Mouse (Mus musculus) embryonic facial prominence, embryonic 15.5 days (tissue): Measurements from ENCODE around the gene Atp2b2. TPM values are rescaled to one million over a fixed set of nuclear protein-coding genes. Genes with fewer than 3 reads are reported as not detected.

Source experiments
- ATAC-seq: fragments of 200-750 bp; cut with Nextera tagmentation; 2 replicates; pipeline ENCODE4 v1.8.0; 2017; ENCODE audit warnings: low read depth, moderate TSS enrichment; ENCODE audit not compliant: insufficient number of reproducible peaks, low FRiP score, low TSS enrichment
- H3K27ac ChIP-seq: fragments of 300-500 bp; sonication (generic); replicated peaks from 2 replicates; pipeline ENCODE4 v1.5.1; 2015; ENCODE audit warnings: mild to moderate bottlenecking, inconsistent platforms
- H3K27me3 ChIP-seq: fragments of 300-500 bp; sonication (generic); 2 replicates; pipeline ENCODE4 v1.6.1; 2015; ENCODE audit warnings: inconsistent platforms
- H3K36me3 ChIP-seq: fragments of 300-500 bp; sonication (generic); 2 replicates; pipeline ENCODE4 v1.6.1; 2015; ENCODE audit warnings: mild to moderate bottlenecking, inconsistent platforms
- H3K4me1 ChIP-seq: fragments of 300-500 bp; sonication (generic); 2 replicates; pipeline ENCODE4 v1.6.1; 2015; ENCODE audit warnings: inconsistent platforms
- H3K4me2 ChIP-seq: fragments of 300-500 bp; sonication (generic); replicated peaks from 2 replicates; pipeline ENCODE4 v1.6.1; 2015; ENCODE audit warnings: mild to moderate bottlenecking, inconsistent platforms
- H3K4me3 ChIP-seq: fragments of 300-500 bp; sonication (generic); replicated peaks from 2 replicates; pipeline ENCODE4 v1.5.1; 2015; ENCODE audit warnings: mild to moderate bottlenecking, inconsistent platforms
- H3K9ac ChIP-seq: fragments of 300-500 bp; sonication (generic); 2 replicates; pipeline ENCODE4 v1.6.1; 2015; ENCODE audit warnings: inconsistent platforms
- H3K9me3 ChIP-seq: fragments of 300-500 bp; sonication (generic); replicated peaks from 2 replicates; pipeline ENCODE4 v1.6.1; 2016; ENCODE audit warnings: inconsistent platforms
- WGBS: fragments of 180-500 bp; shearing (Covaris S2); methylation state at CpG from one replicate; pipeline ENCODE4 v1.1.7; 2015; 5-methylcytosine and 5-hydroxymethylcytosine counted together
- polyA plus RNA-seq: library from polyadenylated mRNA; unstranded; fragments of >200 nt; fragmentation: Nextera tagmentation; extraction: Ambion mirVana; gene quantifications from 2 replicates; pipeline ENCODE4 v1.2.1, GENCODE M21; 2015

The Atp2b2 gene
- polyA plus RNA-seq, 1 experiment from 2014 or later, result 0.13 TPM

DNA sequence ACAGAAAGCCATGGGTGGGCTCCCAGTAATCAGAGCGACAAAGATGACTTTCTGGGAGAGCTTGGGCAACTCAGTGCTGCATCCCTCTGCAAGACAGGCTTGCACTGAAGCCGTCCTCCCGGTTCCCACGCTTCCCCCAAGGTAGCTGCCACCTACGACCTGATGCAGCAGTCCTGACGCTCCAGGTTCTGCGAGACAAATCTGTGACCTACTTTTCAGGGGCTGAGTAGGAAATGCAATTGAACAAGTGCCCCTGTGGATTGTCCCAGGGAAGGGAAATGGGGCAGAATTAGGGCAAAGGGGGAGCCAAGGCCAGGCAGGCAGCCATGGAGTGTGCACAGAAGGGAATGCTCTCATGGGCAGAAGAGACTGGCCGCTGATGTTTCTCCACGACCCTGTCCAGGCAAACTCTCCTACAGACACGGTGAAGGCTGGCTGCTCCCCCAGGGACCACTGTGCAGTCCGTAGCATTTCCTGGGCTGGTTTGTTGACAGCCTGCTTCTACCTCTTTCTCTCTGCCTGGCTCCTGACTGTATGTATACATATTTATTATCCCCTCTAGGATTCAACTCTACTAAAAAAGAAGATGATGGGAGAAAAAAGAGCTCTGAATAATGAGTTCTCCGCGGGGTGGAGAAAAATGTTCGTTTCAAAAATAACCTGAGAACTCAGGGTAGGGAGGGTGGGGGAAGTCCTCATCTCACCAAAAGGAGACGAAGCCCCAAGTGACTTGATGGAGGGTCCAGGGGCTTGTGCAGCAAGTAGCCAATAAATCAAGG, 15.8 kb upstream of the Atp2b2 start:
- Histone ChIP-seq H3K4me1 (no peaks in the 10 kb centered on the region), H3K4me3 (no peak overlapping the region), H3K4me2 (no peak overlapping the region), H3K9ac (no peak overlapping the region), H3K9me3 (no peaks in the 10 kb centered on the region), H3K36me3 (no peaks in the 10 kb centered on the region), H3K27ac (no peak overlapping the region), H3K27me3 (no peaks in the 10 kb centered on the region; the same call in 1 of the 2 replicates)
- WGBS, result 64% methylated on average over 15 of the region's 15 CpGs
- no peak for ATAC-seq

DNA sequence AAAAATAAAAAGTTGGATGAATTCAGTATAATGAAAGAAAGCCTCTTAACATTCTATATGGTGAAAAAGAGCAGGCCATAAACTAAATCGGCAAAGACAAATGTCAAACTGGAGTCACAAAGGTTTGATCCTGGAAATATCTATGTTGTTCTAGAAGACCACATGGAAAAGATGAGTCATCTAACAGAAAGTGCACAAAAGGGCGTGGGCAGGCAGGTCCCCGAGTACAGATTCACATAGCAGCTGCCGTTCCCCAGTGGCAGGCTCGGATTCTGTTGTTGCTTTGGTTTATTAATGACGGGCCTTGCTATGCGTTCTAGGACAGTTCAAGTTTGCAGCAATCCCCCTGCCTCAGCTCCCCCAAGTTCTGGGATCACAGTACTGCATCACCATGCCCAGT, 12.9 kb upstream of the Atp2b2 start:
- Histone ChIP-seq H3K27ac (no peak overlapping the region), H3K9me3 (no peaks in the 10 kb centered on the region), H3K9ac (no peak overlapping the region), H3K27me3 (no peaks in the 10 kb centered on the region; the same call in 1 of the 2 replicates), H3K4me3 (no peak overlapping the region), H3K4me1 (no peaks in the 10 kb centered on the region), H3K4me2 (no peak overlapping the region), H3K36me3 (no peaks in the 10 kb centered on the region)
- 74% methylated on average over 7 of the region's 7 CpGs for WGBS
- ATAC-seq, result no peak

DNA sequence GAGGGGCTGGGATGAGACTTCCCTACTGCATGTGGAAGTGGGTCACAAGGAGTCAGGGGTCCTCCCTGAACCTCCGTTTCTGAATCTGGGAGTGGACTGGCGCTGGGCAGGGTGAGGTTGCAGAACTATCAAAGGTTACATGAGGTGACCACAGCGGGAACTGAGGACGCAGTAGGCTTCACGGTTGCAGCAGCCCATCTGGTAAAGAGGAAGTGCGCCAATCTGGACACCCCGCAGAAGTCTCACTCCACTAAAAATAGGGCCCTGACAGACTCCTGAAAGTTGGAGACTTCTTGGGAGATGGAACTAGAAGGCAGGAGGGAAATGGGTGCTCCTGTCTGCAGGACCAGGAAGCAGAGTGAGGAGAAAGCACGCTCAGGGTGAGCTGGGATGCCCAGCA, 2.5 kb upstream of the Atp2b2 start:
- no peak overlapping the region for H3K9ac ChIP-seq
- 78% methylated on average over 8 of the region's 8 CpGs for WGBS
- no peak overlapping the region for H3K27ac ChIP-seq
- no peaks in the 10 kb centered on the region for H3K9me3 ChIP-seq
- H3K4me3 ChIP-seq, result no peak overlapping the region
- no peak overlapping the region for H3K4me2 ChIP-seq
- ATAC-seq, result no peak
- H3K36me3 ChIP-seq, result no peaks in the 10 kb centered on the region
- peaks cover 51% of the 10 kb centered on the region for H3K27me3 ChIP-seq
- peaks cover 7% of the 10 kb centered on the region for H3K4me1 ChIP-seq

DNA sequence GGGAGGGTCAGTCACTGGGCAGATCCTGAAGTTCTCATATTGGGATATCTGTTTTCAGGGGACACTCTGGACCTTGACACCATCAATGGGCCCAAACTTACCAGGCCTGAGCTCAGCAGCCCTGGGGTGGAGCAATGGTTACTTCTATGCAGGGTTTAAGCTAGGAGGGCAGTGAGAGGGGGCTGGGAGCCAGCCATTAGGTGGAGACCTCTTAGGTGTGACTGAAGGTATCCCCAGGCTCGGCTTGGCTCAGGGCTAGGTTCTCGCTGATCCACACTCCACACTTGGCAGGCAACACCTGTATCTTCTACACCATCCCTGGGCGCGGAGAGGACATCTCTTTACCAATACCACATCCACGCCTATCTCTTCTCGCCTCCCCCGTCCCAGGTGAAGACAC, 423 bp upstream of the Atp2b2 start:
- WGBS, result 87% methylated on average over 7 of the region's 7 CpGs
- no peak for ATAC-seq
- Histone ChIP-seq H3K9me3 (no peaks in the 10 kb centered on the region), H3K9ac (no peak overlapping the region), H3K27ac (no peak overlapping the region), H3K4me3 (no peak overlapping the region), H3K36me3 (no peaks in the 10 kb centered on the region), H3K4me1 (peaks cover 7% of the 10 kb centered on the region), H3K27me3 (peaks cover 62% of the 10 kb centered on the region), H3K4me2 (no peak overlapping the region)

DNA sequence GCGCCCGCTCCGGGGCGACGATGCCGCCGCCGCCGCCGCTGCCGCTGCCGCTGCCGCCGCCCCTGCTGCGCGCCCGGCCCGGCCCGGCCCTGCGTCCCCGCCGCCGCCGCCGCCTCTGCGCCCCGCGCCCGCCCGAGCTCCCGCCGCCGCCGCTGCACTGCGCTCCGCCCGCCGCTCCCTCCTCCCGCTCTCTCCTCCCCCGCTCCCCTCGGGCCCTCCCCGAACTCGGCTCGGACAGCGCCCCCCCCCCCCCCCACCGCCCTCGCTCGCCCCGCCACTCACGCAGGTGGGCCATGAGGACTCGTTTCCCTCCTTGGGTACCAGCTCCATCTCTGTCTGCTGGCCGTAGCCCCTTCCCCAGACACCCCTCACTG, 515 bp downstream of the Atp2b2 start:
- Histone ChIP-seq H3K36me3 (no peaks in the 10 kb centered on the region), H3K9me3 (no peaks in the 10 kb centered on the region), H3K27ac (no peak overlapping the region), H3K9ac (no peak overlapping the region), H3K27me3 (peaks cover 62% of the 10 kb centered on the region), H3K4me2 (peak overlapping the region; percentile 75), H3K4me1 (peaks cover 7% of the 10 kb centered on the region), H3K4me3 (peak overlapping the region; percentile 36)
- no peak for ATAC-seq
- WGBS, result 3% methylated on average over 11 of the region's 52 CpGs

DNA sequence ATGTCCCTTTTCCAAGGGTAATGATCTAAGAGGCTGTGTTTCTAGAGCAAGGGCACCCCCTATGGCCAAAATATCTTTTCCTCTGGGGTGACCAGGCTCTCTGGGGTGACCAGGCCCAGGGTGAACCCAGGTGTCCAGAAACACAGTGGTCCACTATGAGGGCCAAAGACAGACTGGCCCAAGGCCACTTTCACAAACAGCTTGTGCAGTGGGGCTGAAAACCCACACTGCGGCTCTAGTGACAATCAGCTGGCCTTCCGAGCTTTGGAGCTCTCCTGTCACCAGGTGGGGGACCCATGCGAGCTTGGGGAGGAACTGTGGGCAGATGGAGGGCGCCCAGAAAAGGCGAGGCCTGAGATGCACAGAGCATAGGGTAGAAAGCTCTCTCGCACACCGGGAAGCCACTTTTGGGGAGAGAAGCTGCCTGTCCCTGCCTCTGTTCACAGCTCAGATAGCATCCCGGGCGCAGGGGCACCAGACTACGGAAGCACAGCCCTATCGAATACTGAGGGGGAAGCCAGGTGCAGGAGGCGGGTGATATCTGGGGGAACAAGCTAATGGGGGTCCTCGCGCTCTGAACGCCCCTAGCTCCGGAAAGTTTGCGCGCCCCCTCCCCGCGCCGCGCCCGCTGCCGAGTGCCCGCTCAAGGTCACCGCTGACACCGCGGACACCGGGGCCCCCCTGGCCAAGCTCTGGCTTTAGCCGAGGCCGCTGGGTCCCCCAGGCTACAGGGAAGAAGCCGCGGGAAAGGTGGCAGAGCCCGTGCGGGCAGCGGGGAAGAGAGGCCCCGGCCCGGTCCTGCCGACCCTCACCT, 1.1 kb downstream of the Atp2b2 start:
- H3K9me3 ChIP-seq, result no peaks in the 10 kb centered on the region
- H3K9ac ChIP-seq, result no peak overlapping the region
- no peaks in the 10 kb centered on the region for H3K36me3 ChIP-seq
- peak overlapping the region; percentile 36 for H3K4me3 ChIP-seq
- H3K27me3 ChIP-seq, result peaks cover 64% of the 10 kb centered on the region
- WGBS, result 3% methylated on average over 35 of the region's 39 CpGs
- no peak for ATAC-seq
- H3K27ac ChIP-seq, result no peak overlapping the region
- H3K4me1 ChIP-seq, result peaks cover 7% of the 10 kb centered on the region
- peak overlapping the region; percentile 75 for H3K4me2 ChIP-seq

DNA sequence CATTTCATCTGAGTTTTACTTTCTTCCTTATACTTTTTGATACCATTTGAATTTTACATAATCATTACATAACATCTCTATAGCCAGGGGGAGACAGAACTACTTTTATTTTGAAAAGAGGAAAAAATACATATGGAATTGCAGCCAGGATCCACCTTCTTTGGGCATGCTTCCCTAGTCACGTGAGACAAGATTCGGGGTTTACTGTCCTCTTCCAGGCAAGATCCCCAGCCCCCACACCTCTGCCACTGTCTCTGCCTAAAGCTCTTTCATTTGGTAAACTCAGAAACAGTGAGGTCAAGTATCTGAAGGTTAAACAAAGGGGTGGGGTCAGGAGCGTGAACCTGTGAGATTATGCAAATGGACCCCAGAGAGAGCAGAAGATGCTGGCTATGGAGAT, 6.7 kb downstream of the Atp2b2 start:
- H3K27me3 ChIP-seq, result peaks cover 23% of the 10 kb centered on the region
- no peaks in the 10 kb centered on the region for H3K36me3 ChIP-seq
- no peak for ATAC-seq
- no peak overlapping the region for H3K27ac ChIP-seq
- WGBS, result 50% methylated on average over 3 of the region's 3 CpGs
- H3K9me3 ChIP-seq, result no peaks in the 10 kb centered on the region
- H3K4me2 ChIP-seq, result no peak overlapping the region
- H3K9ac ChIP-seq, result no peak overlapping the region
- no peaks in the 10 kb centered on the region for H3K4me1 ChIP-seq
- no peak overlapping the region for H3K4me3 ChIP-seq

DNA sequence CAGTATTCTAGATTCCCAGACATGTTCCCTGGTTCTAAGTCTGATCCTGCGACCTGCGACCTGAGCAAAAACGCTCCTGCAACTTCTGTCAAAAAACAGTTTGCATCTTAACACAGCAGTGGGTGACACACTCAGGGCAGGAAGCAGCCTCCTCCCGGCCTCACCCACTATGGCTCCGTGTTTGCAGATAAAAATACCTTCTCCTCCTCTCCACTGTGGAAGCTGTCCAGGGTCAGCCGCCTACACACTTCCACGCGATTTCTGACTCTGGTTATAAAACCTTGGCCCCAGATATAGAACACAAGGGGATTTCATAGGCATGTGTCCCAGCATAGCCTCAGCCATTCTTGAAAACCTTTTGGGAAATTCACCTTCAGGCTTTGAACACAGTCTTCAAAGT, 9.6 kb downstream of the Atp2b2 start:
- H3K4me3 ChIP-seq, result no peak overlapping the region
- H3K4me2 ChIP-seq, result no peak overlapping the region
- no peaks in the 10 kb centered on the region for H3K4me1 ChIP-seq
- 0 out of 2 replicates have a peak, but pooled peaks cover 5% of the 10 kb centered on the region for H3K27me3 ChIP-seq
- ATAC-seq, result no peak
- H3K9ac ChIP-seq, result no peak overlapping the region
- WGBS, result 74% methylated on average over 8 of the region's 8 CpGs
- H3K36me3 ChIP-seq, result no peaks in the 10 kb centered on the region
- no peak overlapping the region for H3K27ac ChIP-seq
- no peaks in the 10 kb centered on the region for H3K9me3 ChIP-seq

DNA sequence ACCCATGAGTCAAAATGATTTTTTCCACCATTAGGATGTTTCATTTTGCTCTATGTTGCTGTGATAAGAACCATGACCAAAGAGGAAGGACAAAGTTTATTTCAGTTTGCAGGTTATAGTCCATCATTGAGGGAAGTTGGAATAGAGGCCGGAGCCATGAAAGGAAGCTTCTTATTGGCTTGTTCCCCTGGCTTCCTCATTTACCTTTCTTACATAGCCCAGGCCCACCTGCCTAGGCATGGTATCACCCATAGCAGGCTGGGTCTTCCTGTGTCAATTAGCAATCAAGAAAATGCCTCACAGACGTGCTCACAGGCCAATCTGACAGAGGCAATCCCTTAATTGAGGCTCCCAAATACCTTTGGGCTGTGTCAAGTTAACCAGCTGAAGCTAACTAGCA, 18.6 kb downstream of the Atp2b2 start:
- ATAC-seq, result no peak
- WGBS, result 52% methylated on average over 2 of the region's 2 CpGs
- no peak overlapping the region for H3K4me2 ChIP-seq

DNA sequence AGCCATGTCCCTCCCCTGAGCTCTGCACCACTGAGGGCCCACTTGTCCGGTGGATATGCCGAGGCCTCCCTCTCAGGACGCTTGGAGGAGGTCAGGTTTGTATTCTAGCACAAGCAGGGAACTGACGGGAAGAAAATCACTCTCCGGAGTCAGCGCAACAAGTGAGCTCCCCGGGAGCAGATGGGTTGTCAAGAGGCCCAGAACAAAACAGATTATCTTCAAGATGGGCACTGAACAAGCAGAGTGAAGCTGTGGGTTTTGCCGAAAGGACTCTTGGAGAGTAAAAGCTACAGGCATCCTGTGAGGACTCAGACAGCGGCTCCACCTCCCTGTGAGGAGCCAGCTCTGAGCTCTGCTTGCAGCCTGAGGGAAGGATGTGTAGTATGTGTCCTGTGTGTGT, 20.3 kb downstream of the Atp2b2 start:
- Histone ChIP-seq H3K4me3 (no peak overlapping the region), H3K4me1 (no peaks in the 10 kb centered on the region), H3K36me3 (no peaks in the 10 kb centered on the region), H3K9me3 (no peaks in the 10 kb centered on the region), H3K27me3 (no peaks in the 10 kb centered on the region), H3K9ac (no peak overlapping the region), H3K27ac (no peak overlapping the region), H3K4me2 (no peak overlapping the region)
- no peak for ATAC-seq
- WGBS, result 76% methylated on average over 9 of the region's 9 CpGs

More for the DNA sequence above, 18.6 kb downstream of the Atp2b2 start:
- Histone ChIP-seq H3K4me1 (no peaks in the 10 kb centered on the region), H3K4me3 (no peak overlapping the region), H3K9ac (no peak overlapping the region), H3K27ac (no peak overlapping the region), H3K27me3 (no peaks in the 10 kb centered on the region), H3K9me3 (no peaks in the 10 kb centered on the region), H3K36me3 (no peaks in the 10 kb centered on the region)

DNA sequence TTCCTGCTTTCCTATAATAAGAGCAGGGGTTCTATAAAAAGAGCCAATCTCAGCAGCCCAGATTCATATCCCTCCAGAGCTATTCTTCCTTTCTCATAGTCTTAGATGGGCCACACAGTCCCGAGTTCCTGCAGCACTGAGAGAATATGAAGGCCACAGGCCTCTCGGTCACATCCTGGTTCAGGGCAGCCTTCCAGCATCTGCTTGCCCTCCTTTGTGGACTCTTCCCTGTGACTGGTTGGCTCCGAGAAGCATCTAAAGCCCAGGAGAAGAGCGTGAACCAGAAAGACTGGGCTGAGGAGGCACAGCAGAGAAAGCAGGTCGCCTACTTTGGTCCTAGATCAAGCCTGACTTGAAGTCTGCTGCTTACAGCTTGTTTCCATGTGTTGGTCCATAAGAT, 28.6 kb downstream of the Atp2b2 start:
- no peaks in the 10 kb centered on the region for H3K27me3 ChIP-seq
- H3K4me2 ChIP-seq, result no peak overlapping the region
- H3K36me3 ChIP-seq, result no peaks in the 10 kb centered on the region
- H3K9me3 ChIP-seq, result no peaks in the 10 kb centered on the region
- no peaks in the 10 kb centered on the region for H3K4me1 ChIP-seq
- H3K4me3 ChIP-seq, result no peak overlapping the region
- H3K9ac ChIP-seq, result no peak overlapping the region
- no peak overlapping the region for H3K27ac ChIP-seq
- 71% methylated on average over 5 of the region's 5 CpGs for WGBS
- ATAC-seq, result no peak
